Mouse (Mus musculus): ENCODE measurements around the gene Atp5h.

DNA sequence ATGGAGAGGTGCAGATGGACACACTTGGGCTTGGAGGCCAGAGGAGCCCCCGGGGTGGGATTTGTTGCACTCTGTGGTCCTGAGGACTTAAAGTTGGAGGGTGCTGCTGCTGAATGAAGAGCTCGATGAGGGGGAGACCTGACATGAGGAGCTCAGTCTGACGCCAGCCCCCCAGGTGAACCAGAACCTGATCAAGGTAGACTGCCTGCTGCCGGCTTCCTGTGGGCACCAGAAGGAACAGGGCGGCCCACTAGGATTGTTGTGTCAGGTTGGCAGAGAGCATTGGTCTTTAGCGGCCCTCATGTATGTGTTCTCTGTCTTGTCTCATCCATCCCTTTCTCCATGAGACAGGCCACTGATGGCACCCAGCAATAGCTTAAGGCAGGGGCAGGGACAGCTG, 14.0 kb downstream of the Atp5h start:
- TF ChIP-seq POLR2A (IDR thresholded peaks at IDR 0.05; ENCODE audit: extremely low read depth, insufficient read depth, low read length) (no peak), CTCF (IDR thresholded peaks at IDR 0.05; ENCODE audit: extremely low read depth, insufficient read depth, low read length) (no peak)
